9 mouse cellular contexts compared by ENCODE assay signal in genomic region chr13:99592596-99593242, GRCm38 (mm10).
DNase-seq lines count a peak whose midpoint lies in the region; ATAC-seq and TF ChIP-seq lines count a peak whose summit lies in the region.
"Had no signal": no experiment of that assay in that cellular context is flagged by ENCODE, and none has a peak within 500 bp of the region (broad histone marks: within the 10 kb centered on the region; RNA-seq: fewer than 3 reads in every experiment).

No protein-coding gene starts in this region.

- H3K9ac ChIP-seq in heart, embryonic 14.5 days (ENCODE audit: low read length) = no peak overlapping the region
- H3K9ac ChIP-seq in limb, embryonic 12.5 days (replicated peaks) = no peak overlapping the region
- no peak overlapping the region for H3K9ac ChIP-seq in stomach, embryonic 15.5 days
- H3K9ac ChIP-seq: liver, embryonic 15.5 days had no signal

- no peak overlapping the region for H3K27ac ChIP-seq in heart, embryonic 14.5 days (replicated peaks in 1 of 2; ENCODE audit: control insufficient read depth in 1 of 2, insufficient read depth in 1 of 2, low read depth in 2 of 2, low read length in 2 of 2)
- no peak overlapping the region for H3K27ac ChIP-seq in limb, embryonic 12.5 days
- no peak overlapping the region for H3K27ac ChIP-seq in stomach, embryonic 15.5 days
- H3K27ac ChIP-seq in thymus, adult 2 months (ENCODE audit: control insufficient read depth, insufficient read depth, low read length) = no peak overlapping the region
- H3K27ac ChIP-seq: liver, embryonic 15.5 days had no signal

- H3K9me3 ChIP-seq in heart, embryonic 14.5 days (ENCODE audit: control insufficient read depth, low read length) = no peaks in the 10 kb centered on the region
- no peaks in the 10 kb centered on the region for H3K9me3 ChIP-seq in E14TG2a.4 (ENCODE audit: low read length)
- H3K9me3 ChIP-seq in limb, embryonic 12.5 days = no peaks in the 10 kb centered on the region
- H3K9me3 ChIP-seq in stomach, embryonic 15.5 days = no peaks in the 10 kb centered on the region
- H3K9me3 ChIP-seq: liver, embryonic 15.5 days had no signal

- DNase-seq in heart, postnatal 25 days (ENCODE audit: low spot score) = no peak
- peak; percentile 84 to 88 for DNase-seq in adrenal gland, adult (ENCODE audit: inconsistent age in 2 of 2, low spot score in 1 of 2)
- peak; percentile 36 for DNase-seq in gonadal fat pad, adult 2 months (ENCODE audit: low read depth)
- no peak for DNase-seq in thymus, adult 2 months

- TF ChIP-seq CTCF in E14TG2a.4 (conservative IDR thresholded peaks at IDR 0.05; ENCODE audit: low read length) = no peak
- TF ChIP-seq CTCF in thymus, adult 2 months (IDR thresholded peaks at IDR 0.05; ENCODE audit: borderline replicate concordance, control insufficient read depth, extremely low read depth, insufficient read depth, low read length, poor library complexity) = no peak

- peak overlapping the region; percentile 40 for H3K4me2 ChIP-seq in heart, embryonic 14.5 days (ENCODE audit: low read length)
- peak overlapping the region; percentile 39 for H3K4me2 ChIP-seq in limb, embryonic 12.5 days
- peak overlapping the region; percentile 21 for H3K4me2 ChIP-seq in stomach, embryonic 15.5 days
- H3K4me2 ChIP-seq: liver, embryonic 15.5 days had no signal

- WGBS in heart, embryonic 14.5 days = 9% methylated on average over 15 of the region's 15 CpGs
- WGBS in limb, embryonic 12.5 days = 13% methylated on average over 15 of the region's 15 CpGs
- WGBS in stomach, embryonic 15.5 days = 11% methylated on average over 15 of the region's 15 CpGs
- WGBS in thymus, adult 2 months = 27% methylated on average over 15 of the region's 15 CpGs

- H3K27me3 ChIP-seq in heart, embryonic 14.5 days (ENCODE audit: control insufficient read depth, insufficient read depth, low read length) = no peaks in the 10 kb centered on the region
- peaks cover 18% of the 10 kb centered on the region for H3K27me3 ChIP-seq in E14TG2a.4 (ENCODE audit: insufficient read depth, low read length)
- peaks cover 13% of the 10 kb centered on the region for H3K27me3 ChIP-seq in limb, embryonic 12.5 days
- no peaks in the 10 kb centered on the region for H3K27me3 ChIP-seq in stomach, embryonic 15.5 days (replicated peaks)
- no peaks in the 10 kb centered on the region for H3K27me3 ChIP-seq in thymus, adult 2 months (ENCODE audit: control insufficient read depth, insufficient read depth, low read length)
- H3K27me3 ChIP-seq: liver, embryonic 15.5 days had no signal

- H3K36me3 ChIP-seq in heart, embryonic 14.5 days (ENCODE audit: control insufficient read depth, insufficient read depth, low read length) = no peaks in the 10 kb centered on the region
- H3K36me3 ChIP-seq in E14TG2a.4 (ENCODE audit: insufficient read depth, low read length) = no peaks in the 10 kb centered on the region
- H3K36me3 ChIP-seq in limb, embryonic 12.5 days = no peaks in the 10 kb centered on the region
- H3K36me3 ChIP-seq in stomach, embryonic 15.5 days = no peaks in the 10 kb centered on the region
- H3K36me3 ChIP-seq in thymus, adult 2 months (ENCODE audit: control insufficient read depth, insufficient read depth, low read length) = no peaks in the 10 kb centered on the region
- H3K36me3 ChIP-seq: liver, embryonic 15.5 days had no signal

- peaks cover 5 to 8% of the 10 kb centered on the region in 2 experiments for H3K4me1 ChIP-seq in heart, embryonic 14.5 days (ENCODE audit: control insufficient read depth in 2 of 2, insufficient read depth in 2 of 2, low read length in 2 of 2)
- peaks cover 21% of the 10 kb centered on the region for H3K4me1 ChIP-seq in E14TG2a.4 (replicated peaks; ENCODE audit: low read depth, low read length)
- H3K4me1 ChIP-seq in limb, embryonic 12.5 days (replicated peaks) = peaks cover 9% of the 10 kb centered on the region; the same call in 1 of the 2 replicates
- no peaks in the 10 kb centered on the region for H3K4me1 ChIP-seq in stomach, embryonic 15.5 days
- H3K4me1 ChIP-seq in thymus, adult 2 months (replicated peaks; ENCODE audit: control insufficient read depth, insufficient read depth, low read length) = no peaks in the 10 kb centered on the region
- H3K4me1 ChIP-seq: liver, embryonic 15.5 days had no signal

- intact Hi-C loops in heart, postnatal 25 days (cut with DNase I) = no loop called here

- ATAC-seq in heart, embryonic 14.5 days (ENCODE audit: insufficient number of reproducible peaks, insufficient read depth, low FRiP score, low read depth) = no peak
- no peak for ATAC-seq in limb, embryonic 12.5 days (ENCODE audit: insufficient number of reproducible peaks, insufficient read depth, low FRiP score, low TSS enrichment, low read depth)
- ATAC-seq in stomach, embryonic 15.5 days (ENCODE audit: insufficient read depth, low FRiP score, low read depth) = no peak; the same call in 1 of the 2 replicates

- no peak overlapping the region for H3K4me3 ChIP-seq in heart, embryonic 14.5 days (ENCODE audit: control insufficient read depth in 1 of 2, insufficient read depth in 1 of 2, low read depth in 1 of 2, low read length in 2 of 2)
- peak overlapping the region; percentile 37; the same call in 1 of the 2 replicates for H3K4me3 ChIP-seq in E14TG2a.4 (replicated peaks; ENCODE audit: low read length)
- no peak overlapping the region for H3K4me3 ChIP-seq in limb, embryonic 12.5 days (replicated peaks)
- no peak overlapping the region for H3K4me3 ChIP-seq in stomach, embryonic 15.5 days (replicated peaks)
- H3K4me3 ChIP-seq in thymus, adult 2 months (ENCODE audit: control insufficient read depth, insufficient read depth, low read length) = no peak overlapping the region
- H3K4me3 ChIP-seq: liver, embryonic 15.5 days had no signal

- TF ChIP-seq POLR2A in thymus, adult 2 months (IDR thresholded peaks at IDR 0.05; ENCODE audit: control insufficient read depth, extremely low read depth, insufficient read depth, low read length, poor library complexity) = no peak

Comparison
In these comparisons a context has a peak if more than half of its experiments do, and no peak if none do; other contexts are left out.
1. DNase-seq: peak in adrenal gland, adult (2 of 2) and gonadal fat pad, adult 2 months (single experiment); none in heart, postnatal 25 days (single experiment) and thymus, adult 2 months (single experiment).
2. Peak in every context shown above with its lines, with median percentiles within 50 percentile points of each other: H3K4me2 ChIP-seq.